Mouse (Mus musculus) ES-E14 (cell line): ENCODE results near the gene Gpr83.

Source experiments
- CHD2 ChIP-seq: IDR thresholded peaks from 2 replicates; pipeline ENCODE4 v1.6.1; 2014; ENCODE audit warnings: mild to moderate bottlenecking, low read depth, low read length, inconsistent platforms
- HCFC1 ChIP-seq: IDR thresholded peaks from 2 replicates; pipeline ENCODE4 v1.6.1; 2012; ENCODE audit warnings: low read length, inconsistent platforms, borderline replicate concordance; ENCODE audit not compliant: insufficient read depth
- MAFK ChIP-seq: IDR thresholded peaks from 2 replicates; pipeline ENCODE4 v1.6.1; 2014; ENCODE audit warnings: mild to moderate bottlenecking, low read depth, low read length, inconsistent platforms; ENCODE audit not compliant: insufficient read depth
- ZC3H11A ChIP-seq: IDR thresholded peaks from 2 replicates; pipeline ENCODE4 v1.6.1; 2012; ENCODE audit warnings: low read depth, mild to moderate bottlenecking, inconsistent platforms, low read length, borderline replicate concordance
- ZNF384 ChIP-seq: IDR thresholded peaks from 2 replicates; pipeline ENCODE4 v1.6.1; 2012; ENCODE audit warnings: low read depth, low read length, inconsistent platforms

- no peak for TF ChIP-seq ZC3H11A
- TF ChIP-seq HCFC1: no peak
- no peak for TF ChIP-seq ZNF384
- TF ChIP-seq CHD2: no peak
- TF ChIP-seq MAFK: no peak
Observed at GRCm38 (mm10) chr9:14917661-14918060, 57.7 kb downstream of the Gpr83 start.
